Mouse (Mus musculus): Measurements from ENCODE around the gene Apex1. TPM values are rescaled to one million over a fixed set of nuclear protein-coding genes. Genes with fewer than 3 reads are reported as not detected.

The Apex1 gene
- total and polyA plus RNA-seq, 3 experiments: 129 to 155 TPM; not detected in 1

GRCm38 (mm10) chr14:50938940-50939339 lies 14.2 kb downstream of the Apex1 start:
- H3K4me3 ChIP-seq (ENCODE audit: control insufficient read depth in 1 of 2, insufficient read depth in 1 of 2, low read depth in 2 of 2, low read length in 2 of 2): peak overlapping the region; percentile 8 to 68; a peak in 2 of 4 replicates
- peak; percentile 90 for DNase-seq (ENCODE audit: low read depth, low spot score)
- no peaks in the 10 kb centered on the region for H3K27me3 ChIP-seq (ENCODE audit: control insufficient read depth in 1 of 2, insufficient read depth in 2 of 2, low read length in 2 of 2)
- no peak overlapping the region for H3K27ac ChIP-seq (ENCODE audit: control insufficient read depth, low read depth, low read length)
- peaks cover 0 to 12% of the 10 kb centered on the region in 2 experiments; a peak in 2 of 4 replicates for H3K36me3 ChIP-seq (ENCODE audit: control insufficient read depth in 1 of 2, insufficient read depth in 2 of 2, low read length in 2 of 2)
- peaks cover 0 to 11% of the 10 kb centered on the region in 2 experiments; a peak in 3 of 4 replicates for H3K4me1 ChIP-seq (ENCODE audit: control insufficient read depth in 1 of 2, insufficient read depth in 2 of 2, low read length in 2 of 2)
- peaks cover 2% of the 10 kb centered on the region; the same call in 1 of the 2 replicates for H3K79me2 ChIP-seq (ENCODE audit: control insufficient read depth, insufficient read depth, low read length, poor library complexity)
- H3K9me3 ChIP-seq (replicated peaks; ENCODE audit: insufficient read depth, low read length): no peaks in the 10 kb centered on the region
- H3K9ac ChIP-seq (ENCODE audit: control insufficient read depth, low read depth, low read length, poor library complexity, severe bottlenecking): peak overlapping the region; percentile 55
- TF ChIP-seq MEF2A (IDR thresholded peaks at IDR 0.05; ENCODE audit: extremely low read depth, insufficient replicate concordance, low read depth, low read length, poor library complexity, severe bottlenecking): no peak
- TF ChIP-seq NRF1 (IDR thresholded peaks at IDR 0.05; ENCODE audit: insufficient read depth, low read depth, low read length, poor library complexity, severe bottlenecking): no peak
- peak; percentile 48; the same call in 1 of the 2 replicates for TF ChIP-seq CHD2 (IDR thresholded peaks at IDR 0.05; ENCODE audit: low read length)
- no peak for TF ChIP-seq MXI1 (IDR thresholded peaks at IDR 0.05; ENCODE audit: low read depth, low read length)
- no peak for TF ChIP-seq CTCF (IDR thresholded peaks at IDR 0.05 in 2 of 3, conservative IDR thresholded peaks at IDR 0.05 in 1 of 3; ENCODE audit: control insufficient read depth in 1 of 3, insufficient read depth in 1 of 3, low read depth in 2 of 3, low read length in 3 of 3, poor library complexity in 1 of 3, severe bottlenecking in 1 of 3)
- peak; percentile 74 for TF ChIP-seq HCFC1 (IDR thresholded peaks at IDR 0.05; ENCODE audit: low read depth, low read length)
- TF ChIP-seq GATA1 (IDR thresholded peaks at IDR 0.05; ENCODE audit: low read depth, low read length): peak; percentile 59
- TF ChIP-seq POLR2AphosphoS2 (IDR thresholded peaks at IDR 0.05; ENCODE audit: low read length): peak; percentile 48; the same call in 1 of the 2 replicates
- TF ChIP-seq POLR2A (IDR thresholded peaks at IDR 0.05; ENCODE audit: control insufficient read depth in 1 of 2, insufficient read depth in 1 of 2, low read depth in 1 of 2, low read length in 2 of 2, poor library complexity in 1 of 2): peak in 1 of 2 experiments; percentile 68; a peak in 2 of 4 replicates
- TF ChIP-seq MYC (IDR thresholded peaks at IDR 0.05; ENCODE audit: low read depth, low read length): no peak
- TF ChIP-seq JUND (IDR thresholded peaks at IDR 0.05; ENCODE audit: low read depth, low read length): no peak
- TF ChIP-seq RAD21 (IDR thresholded peaks at IDR 0.05; ENCODE audit: low read depth, low read length): no peak
- no peak for TF ChIP-seq SMC3 (IDR thresholded peaks at IDR 0.05; ENCODE audit: low read depth, low read length)
- no peak for TF ChIP-seq KAT2A (conservative IDR thresholded peaks at IDR 0.05; ENCODE audit: low read depth, low read length)
- no peak for TF ChIP-seq ZNF384 (IDR thresholded peaks at IDR 0.05; ENCODE audit: low read depth, low read length)
- TF ChIP-seq USF2 (IDR thresholded peaks at IDR 0.05; ENCODE audit: borderline replicate concordance in 1 of 2, insufficient read depth in 1 of 2, low read depth in 1 of 2, low read length in 2 of 2): no peak
- TF ChIP-seq UBTF (IDR thresholded peaks at IDR 0.05; ENCODE audit: borderline replicate concordance, insufficient read depth, low read depth, low read length): no peak
- no peak for TF ChIP-seq GABPA (IDR thresholded peaks at IDR 0.05; ENCODE audit: low read depth, low read length)
- TF ChIP-seq ZC3H11A (IDR thresholded peaks at IDR 0.05; ENCODE audit: low read depth, low read length): no peak
- TF ChIP-seq BHLHE40 (IDR thresholded peaks at IDR 0.05; ENCODE audit: borderline replicate concordance, low read depth, low read length): no peak
- TF ChIP-seq TCF12 (IDR thresholded peaks at IDR 0.05; ENCODE audit: low read depth, low read length): no peak
- peak; percentile 62; the same call in 1 of the 2 replicates for TF ChIP-seq NELFE (IDR thresholded peaks at IDR 0.05; ENCODE audit: low read depth, low read length)
- no peak for TF ChIP-seq E2F4 (IDR thresholded peaks at IDR 0.05; ENCODE audit: borderline replicate concordance, low read depth, low read length)
- no peak for TF ChIP-seq POLR2AphosphoS5 (IDR thresholded peaks at IDR 0.05; ENCODE audit: borderline replicate concordance, low read depth, low read length)
- TF ChIP-seq SIN3A (IDR thresholded peaks at IDR 0.05; ENCODE audit: low read length): peak; percentile 62
- TF ChIP-seq TAL1 (IDR thresholded peaks at IDR 0.05; ENCODE audit: low read length): no peak
- TF ChIP-seq ZMIZ1 (IDR thresholded peaks at IDR 0.05; ENCODE audit: low read depth, low read length): peak; percentile 58; the same call in 1 of the 2 replicates
- TF ChIP-seq ZKSCAN1 (IDR thresholded peaks at IDR 0.05; ENCODE audit: low read depth, low read length): no peak
- no peak for TF ChIP-seq MAZ (IDR thresholded peaks at IDR 0.05; ENCODE audit: low read depth, low read length)
- no peak for TF ChIP-seq USF1 (IDR thresholded peaks at IDR 0.05; ENCODE audit: low read depth, low read length)
- no peak for TF ChIP-seq MAX (IDR thresholded peaks at IDR 0.05; ENCODE audit: low read length)
- no peak for TF ChIP-seq CHD1 (IDR thresholded peaks at IDR 0.05; ENCODE audit: low read depth, low read length)
- TF ChIP-seq EP300 (IDR thresholded peaks at IDR 0.05; ENCODE audit: low read depth in 1 of 2, low read length in 2 of 2): no peak; a peak in 1 of 4 replicates
- peak; percentile 26; the same call in 1 of the 2 replicates for TF ChIP-seq ETS1 (IDR thresholded peaks at IDR 0.05; ENCODE audit: low read depth, low read length)
- peak; percentile 54; the same call in 1 of the 2 replicates for TF ChIP-seq TBP (IDR thresholded peaks at IDR 0.05; ENCODE audit: low read depth, low read length)
- peak; percentile 77 for TF ChIP-seq ELF1 (IDR thresholded peaks at IDR 0.05; ENCODE audit: low read depth, low read length)
- TF ChIP-seq MAFK (IDR thresholded peaks at IDR 0.05; ENCODE audit: borderline replicate concordance, low read depth, low read length): no peak
